Mouse (Mus musculus) spleen, adult 18-20 months (tissue): Measurements from ENCODE around the gene Shbg.
A peak's percentile ranks its signal among the peaks of the same experiment; 100 is the strongest.

Experiments used
- DNase-seq, 2 experiments: peaks; one replicate each; pipeline ENCODE4 v3.0.0; 2022; ENCODE audit warnings: mixed read lengths in 2 of 2

Shbg gene

DNA sequence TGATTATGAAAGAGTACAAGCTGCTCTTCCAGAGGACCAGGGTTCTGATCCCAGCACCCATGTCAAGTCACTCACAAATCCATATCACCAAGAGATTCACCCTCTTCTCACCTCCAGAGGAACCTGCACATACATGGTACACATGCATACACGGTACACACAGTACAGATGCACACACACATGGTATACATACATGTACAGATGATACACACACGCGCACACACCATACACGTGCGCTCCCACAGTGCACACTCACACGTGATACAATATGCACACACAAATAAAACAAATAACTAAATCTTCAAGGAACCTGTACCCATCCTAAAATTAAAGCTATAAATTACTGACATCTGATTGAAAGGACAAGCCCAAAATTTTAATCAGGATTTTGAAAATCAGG, 22.9 kb downstream of the Shbg start:
- DNase-seq: no peak

DNA sequence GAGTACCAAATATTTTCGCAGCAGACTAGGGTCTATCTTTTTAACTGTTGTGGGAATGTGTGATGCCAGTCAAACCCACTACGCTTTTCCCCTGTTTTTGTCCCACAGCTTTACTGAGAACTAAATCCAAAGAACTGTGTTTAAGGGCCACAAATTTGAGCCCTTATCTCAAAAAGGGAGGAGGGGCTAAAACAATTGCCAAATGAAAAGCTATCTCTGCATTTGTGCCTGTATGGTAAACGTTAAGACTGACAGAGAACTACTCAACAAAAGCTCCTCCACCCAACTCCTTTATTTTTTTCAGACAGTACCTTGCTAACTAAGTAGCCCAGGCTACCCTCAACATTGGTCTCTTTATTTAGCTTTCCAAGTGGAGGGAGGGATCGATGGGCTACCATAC, 24.9 kb downstream of the Shbg start:
- no peak for DNase-seq

DNA sequence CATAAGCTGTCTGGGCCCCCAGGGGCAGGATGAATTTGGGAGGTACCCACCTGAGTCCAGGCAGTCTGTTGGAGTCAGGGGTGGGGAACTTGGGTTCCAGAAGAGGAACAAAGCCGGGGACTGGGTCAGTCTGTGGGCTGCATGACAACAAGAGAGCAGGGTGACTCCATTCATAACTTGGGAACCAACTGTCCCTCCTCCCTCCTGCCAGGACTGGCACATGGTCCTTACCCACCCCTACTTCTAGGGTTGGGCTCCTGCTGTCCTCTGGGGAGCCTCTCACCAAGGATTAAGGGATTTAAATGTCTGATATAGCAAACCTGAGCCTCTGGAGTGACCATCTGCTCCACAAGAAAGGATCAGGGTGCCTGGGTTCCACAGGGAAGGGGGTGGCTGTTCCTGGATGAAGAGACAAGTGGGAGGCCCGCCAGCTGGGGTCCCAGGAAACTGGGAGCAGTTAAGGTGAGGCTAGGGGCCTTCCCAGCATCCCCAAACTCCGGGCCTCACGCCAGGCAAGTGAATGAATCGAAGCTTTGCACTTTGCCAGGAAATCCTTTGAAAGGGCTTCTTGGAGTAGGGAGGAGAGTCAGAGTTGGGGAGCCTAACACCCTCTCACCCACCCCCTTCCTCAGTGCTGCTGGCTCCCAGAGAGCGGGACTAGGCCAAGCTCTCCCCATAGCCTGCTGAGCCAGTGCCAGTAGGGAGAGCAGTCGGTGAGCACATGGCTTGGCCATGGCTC, 25.6 kb downstream of the Shbg start:
- DNase-seq: no peak

DNA sequence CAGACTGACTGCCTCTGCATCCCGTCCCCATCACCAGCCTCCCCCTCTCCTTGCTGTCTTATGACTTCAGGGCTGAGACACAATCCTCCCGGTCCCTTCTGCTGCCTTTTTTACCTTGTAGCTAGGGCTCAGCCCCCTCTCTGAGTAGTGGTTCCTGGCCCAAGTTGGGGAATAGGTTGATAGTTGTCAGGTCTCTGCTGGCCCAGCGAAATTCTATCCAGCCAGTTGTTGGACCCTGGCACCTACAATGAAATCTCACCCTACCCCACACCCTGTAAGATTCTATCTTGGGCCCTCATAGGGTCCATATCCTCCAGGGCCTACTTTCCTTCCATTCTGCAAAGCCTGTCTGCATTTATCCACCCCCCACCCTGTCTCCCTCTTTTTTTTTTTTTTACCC, 26.3 kb downstream of the Shbg start:
- no peak for DNase-seq

DNA sequence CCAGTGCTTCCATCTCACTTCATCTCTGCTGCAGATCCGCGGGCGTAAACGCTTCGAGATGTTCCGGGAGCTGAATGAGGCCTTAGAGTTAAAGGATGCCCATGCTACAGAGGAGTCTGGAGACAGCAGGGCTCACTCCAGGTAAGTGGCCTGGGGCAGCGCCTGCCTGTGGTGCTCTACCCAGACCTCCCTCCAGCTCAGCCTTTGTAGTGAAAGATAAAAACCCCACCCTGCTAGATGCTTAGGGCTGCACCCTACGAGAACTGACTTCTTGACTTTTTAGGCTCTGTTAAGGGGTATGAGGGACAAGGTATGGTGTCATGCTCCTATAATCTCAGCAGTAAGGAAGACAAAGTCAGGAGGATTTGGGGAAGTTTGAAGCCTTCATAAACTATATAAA, 27.1 kb downstream of the Shbg start:
- no peak for DNase-seq

DNA sequence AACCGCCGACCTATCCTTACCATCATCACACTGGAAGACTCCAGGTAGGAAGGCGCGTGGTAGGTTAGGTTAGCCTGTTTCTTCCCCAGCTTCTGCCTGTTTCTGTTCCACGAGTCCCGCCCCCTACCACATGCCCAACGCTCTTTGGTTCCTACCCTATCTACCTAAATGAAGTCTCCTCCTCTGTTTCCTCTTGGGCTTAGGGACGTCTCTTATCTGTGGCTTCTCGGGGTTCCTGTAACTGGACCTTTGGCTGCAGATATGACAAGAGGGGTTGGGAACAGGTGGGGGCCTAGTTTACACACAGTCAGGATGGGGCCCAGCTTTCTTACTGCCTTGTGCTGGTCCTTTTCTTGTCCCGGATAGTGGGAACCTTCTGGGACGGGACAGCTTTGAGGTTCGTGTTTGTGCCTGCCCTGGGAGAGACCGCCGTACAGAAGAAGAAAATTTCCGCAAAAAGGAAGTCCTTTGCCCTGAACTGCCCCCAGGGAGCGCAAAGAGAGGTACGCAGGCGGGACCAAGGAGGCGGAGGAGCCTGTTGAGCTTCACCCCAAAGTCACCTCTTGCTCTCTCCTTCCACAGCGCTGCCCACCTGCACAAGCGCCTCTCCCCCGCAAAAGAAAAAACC, 28.4 kb downstream of the Shbg start:
- DNase-seq: no peak

DNA sequence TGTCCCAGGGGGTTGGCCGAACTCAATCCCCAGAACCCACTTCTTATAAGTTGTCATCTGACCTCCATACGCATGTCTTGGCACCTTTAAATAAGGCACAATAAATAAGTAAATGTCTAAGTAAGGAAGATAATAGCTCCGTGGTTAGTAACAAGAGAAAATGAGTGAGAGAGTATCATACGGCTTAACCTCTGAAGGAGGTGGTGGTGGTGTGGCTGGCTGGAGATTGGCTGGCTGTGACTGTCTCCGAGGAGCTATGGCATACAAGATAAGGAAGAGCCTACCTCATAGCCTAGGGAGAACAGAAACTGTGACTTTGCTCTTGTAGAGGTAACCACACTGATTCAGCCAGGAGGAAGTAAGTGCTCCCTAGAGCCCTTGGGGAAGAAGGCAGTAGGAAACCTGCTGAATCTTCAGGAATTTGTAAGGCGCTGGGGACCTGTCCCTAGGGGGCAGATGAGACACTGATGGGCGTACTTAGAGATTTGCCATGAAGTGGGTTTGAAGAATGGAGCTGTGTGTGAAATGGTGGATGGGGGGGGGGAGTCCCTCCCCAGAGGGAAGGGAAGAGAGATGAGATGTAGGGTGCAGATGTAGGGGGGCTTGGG, 31.9 kb downstream of the Shbg start:
- no peak for DNase-seq

DNA sequence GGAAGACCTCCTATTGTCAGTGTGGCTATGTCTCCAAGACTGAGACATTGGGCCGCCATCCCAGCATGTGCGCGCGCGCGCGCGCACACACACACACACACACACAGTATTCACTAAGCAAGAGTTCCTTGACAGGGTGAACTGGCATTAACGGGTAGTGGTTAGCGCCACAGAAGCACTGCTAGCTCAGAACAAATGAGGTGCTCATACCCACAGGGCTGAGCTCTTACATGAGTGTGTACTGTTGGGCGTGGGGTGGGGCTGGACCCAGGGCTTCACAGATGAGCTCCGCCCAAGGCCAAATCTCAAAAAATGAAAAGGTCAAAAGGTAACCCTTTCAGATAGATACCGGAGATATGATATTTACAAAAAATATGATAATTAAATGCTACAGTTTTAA, 32.8 kb downstream of the Shbg start:
- DNase-seq: no peak

DNA sequence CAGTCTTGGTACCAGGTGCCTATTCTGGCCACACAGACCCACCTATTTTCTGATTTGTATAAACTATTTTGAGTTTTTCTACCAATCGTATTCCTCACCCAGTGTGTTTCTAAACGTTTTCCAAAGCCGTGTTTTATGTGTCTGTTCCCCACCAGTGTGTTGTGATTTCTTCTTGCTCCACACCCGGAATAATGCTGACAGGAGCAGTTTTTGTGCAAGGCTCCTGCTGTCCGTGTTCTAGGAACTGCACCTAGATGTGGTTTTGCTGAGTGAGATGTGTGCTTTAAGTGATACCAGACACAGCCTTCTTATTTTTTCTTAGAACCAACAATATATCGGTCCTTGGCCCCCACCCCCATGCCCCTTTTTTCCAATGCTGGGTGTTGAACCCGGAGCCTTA, 33.7 kb downstream of the Shbg start:
- DNase-seq: no peak

DNA sequence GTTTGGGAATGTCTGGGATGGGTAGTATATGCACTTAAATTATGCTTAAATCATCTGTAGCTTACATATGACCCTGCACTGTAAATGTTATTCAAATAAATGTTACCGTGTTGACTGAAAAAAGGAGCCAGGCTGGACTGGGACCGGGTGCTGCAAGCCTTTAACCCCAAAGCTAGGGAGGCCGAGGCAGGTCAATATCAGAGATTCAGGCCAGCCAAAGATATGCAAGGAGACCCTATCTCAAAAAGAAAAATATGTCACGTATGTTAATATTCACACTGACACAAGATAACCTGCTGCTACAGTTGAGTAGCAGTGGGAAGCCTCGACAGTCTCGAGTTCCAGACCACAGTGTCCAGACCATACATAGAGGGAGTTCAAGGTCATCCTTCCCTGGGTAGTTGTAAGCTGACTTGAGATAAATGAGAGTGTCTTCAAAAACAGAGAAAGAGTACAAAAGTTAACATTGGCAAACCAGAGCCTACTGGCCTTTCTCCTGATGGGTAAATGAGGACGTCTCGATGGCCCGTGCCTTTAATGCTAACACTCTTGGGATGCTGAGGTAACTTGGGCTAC, 35.4 kb downstream of the Shbg start:
- DNase-seq: no peak

DNA sequence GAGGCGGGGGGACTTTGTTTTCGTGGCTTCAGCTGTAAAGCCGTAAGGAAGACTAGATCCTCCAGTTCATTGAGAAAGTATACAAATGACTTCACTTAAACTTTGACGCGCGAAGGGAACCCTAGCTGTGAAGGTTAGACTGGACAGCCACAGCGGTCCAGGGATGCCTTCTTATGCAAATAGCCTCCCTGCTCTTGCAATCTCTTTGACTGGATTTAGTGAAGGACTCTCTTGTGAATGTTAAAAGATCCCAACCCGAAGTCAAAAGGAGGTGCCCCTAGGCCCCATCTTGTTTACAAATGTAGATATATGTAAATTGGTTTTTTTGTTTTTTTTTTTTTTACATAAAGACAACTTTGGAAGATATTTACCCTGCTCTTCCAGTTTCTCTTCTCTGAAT, 35.9 kb downstream of the Shbg start:
- DNase-seq: no peak

DNA sequence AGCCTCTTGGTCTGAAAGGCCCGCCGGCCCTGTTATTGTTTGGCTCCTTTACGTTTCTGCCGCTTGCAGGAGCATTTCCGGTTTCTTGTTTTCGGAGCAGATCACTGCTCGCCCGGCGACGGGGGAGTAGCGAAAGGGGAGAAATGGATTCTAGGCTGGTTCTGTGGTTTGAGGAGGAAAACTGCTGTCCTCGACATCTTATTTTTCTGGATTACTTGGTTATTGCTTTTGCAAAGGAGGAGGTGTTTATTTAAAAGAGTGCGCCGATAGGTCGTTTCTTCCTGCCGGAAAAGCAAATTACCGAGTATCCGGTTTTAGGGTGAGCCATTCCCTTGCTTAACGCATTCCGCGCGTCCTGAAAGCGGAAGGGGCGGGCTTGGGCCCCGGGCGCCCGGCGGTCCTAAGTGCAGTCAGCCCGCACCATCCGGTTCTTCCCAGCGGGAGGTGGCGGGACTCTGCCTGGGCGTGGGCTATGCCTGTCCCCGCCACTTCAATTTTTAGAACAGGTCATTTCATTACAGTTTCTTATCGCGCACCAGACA, 36.5 kb downstream of the Shbg start:
- peak; percentile 75 to 77 for DNase-seq

DNA sequence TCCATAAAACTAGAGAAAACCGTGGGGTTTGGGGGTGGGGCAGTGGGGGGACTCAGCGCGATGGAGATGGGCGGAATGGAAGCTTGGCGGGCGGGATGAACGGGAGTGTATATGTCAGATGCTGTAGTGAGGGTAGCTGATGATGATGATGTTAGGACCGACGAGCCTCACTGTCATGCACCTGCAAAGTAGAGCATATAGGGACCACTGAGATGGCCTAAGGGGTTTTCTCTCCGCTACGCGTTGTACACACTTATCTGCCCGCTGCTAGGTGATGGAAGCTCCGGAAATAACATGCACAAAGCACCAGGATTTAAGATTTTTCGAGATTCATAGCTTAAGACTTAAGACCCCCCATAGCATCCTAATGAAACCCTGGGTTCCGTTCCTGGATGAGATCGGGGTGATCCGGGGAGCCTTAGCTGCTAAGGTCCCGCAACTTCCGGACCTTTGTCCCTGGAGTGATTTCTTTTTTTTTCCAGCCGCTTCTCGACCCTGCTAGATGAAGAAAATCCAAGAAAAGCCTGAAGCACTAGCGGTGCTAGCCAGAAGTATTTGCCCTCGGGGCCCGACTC, 37.0 kb downstream of the Shbg start:
- no peak for DNase-seq

DNA sequence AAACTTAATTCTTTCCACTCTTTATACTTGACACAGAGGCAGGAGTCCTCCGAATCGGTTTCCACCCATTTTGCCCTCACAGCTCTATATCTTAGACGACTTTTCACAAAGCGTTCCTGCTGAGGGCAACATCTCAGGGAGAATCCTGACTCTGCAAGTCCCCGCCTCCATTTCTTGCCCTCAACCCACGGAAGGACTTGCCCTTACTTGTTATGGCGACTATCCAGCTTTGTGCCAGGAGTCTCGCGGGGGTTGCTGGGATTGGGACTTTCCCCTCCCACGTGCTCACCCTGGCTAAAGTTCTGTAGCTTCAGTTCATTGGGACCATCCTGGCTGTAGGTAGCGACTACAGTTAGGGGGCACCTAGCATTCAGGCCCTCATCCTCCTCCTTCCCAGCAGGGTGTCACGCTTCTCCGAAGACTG, 37.6 kb downstream of the Shbg start, which contains the start of the genes Wrap53 and Trp53:
Gene Wrap53 (minus strand): TSS at position 165 of the 424 bp plus-strand sequence.
Gene Trp53 (plus strand): TSS at position 269 of the 424 bp plus-strand sequence.
- peak; percentile 85 to 92 for DNase-seq

DNA sequence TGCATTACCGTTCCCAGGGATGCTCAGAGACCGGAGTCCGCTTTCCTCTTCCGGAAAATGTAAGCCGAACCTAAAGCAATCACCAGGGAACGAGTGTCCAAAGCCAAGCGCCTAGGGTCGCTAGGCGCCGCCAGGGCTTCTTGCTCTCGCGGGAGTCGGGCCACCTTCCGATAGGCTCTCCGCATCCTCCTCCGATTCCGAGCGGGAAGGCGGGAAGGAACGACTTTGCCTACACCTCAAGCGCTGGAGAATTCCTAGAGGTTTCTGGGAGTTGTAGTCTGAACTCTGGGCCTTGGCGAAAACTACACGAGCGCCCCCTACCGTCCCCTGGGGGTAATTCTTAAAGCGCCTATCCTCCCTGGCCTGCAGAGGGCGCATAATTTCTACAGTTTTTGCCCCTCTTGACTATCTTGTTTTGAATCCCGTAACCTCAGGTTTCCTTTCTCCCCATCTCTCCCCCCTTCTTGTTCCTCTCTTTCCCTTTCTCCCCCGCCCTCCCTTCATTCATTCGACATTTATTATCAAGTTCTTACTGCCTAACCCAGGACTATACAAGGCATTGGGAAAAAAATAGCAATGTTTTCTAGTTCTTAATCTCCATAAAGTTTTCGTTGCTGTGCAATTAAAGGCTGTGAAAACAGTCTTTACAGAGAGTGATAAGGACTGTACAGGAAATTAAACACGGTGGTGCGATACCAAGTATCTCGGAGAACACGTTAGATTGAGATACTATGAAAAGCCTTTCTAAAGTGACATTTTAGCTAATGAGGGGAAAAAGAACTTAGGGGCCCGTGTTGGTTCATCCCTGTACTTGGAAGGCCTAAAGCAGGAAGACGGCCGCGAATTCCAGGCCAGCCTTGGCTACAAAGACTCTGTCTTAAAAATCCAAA, 38.3 kb downstream of the Shbg start:
- peak; percentile 85 to 97 for DNase-seq

DNA sequence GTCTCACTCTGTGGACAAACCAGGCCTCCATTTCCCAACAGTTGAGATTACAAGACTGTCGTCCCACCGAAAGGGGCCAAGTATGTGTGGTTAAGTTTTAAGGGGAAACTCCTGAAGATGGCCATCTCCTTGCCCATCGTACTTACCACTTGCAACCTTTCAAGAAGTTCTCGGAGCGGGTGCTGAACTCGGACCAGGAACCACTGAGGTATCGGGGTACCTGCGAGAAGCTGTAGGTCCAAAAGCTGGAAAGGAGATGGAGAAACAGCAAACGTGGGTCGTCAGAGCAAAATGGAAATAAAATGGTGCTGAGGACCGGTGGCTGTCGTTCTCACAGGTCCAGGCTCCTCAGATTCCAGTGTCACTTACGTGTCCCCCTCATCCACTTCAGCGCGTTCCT, 39.4 kb downstream of the Shbg start:
- DNase-seq: no peak

DNA sequence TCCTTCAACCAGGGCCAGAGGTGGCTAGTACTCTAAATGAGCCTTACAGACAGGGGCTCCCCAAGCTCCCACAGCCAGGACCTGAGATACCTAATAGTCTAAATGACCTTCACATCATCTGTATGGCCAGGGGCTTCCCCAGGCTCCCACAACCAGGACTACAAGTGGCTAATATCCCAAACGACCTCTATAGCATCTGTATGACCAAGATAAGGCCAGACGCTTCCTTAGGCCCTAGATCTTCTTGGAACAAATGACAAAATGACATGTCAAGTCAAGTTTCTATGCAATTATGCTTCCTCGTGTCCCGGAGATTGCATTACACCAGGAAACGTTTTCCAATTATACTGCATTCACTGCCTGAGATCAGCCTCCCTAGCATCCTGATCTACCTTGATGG, 41.4 kb downstream of the Shbg start:
- no peak for DNase-seq

DNA sequence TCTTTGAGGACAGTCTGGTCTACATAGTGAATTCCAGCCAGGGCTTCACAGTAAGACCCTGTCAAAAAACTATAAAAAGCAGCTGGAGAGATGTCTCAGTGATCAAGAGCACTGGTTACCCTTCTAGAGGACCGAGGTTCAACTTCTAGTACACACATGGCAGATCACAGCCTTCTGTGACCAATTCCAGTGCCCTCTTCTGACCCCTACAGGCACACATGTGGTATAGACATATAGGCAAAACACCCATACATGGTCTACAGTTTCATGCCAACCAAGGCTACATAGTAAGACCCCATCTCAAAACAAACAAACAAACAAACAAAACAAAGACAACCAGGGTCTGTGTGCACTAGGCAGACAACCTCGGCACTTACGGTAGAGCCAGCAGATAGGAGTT, 42.5 kb downstream of the Shbg start:
- no peak for DNase-seq

DNA sequence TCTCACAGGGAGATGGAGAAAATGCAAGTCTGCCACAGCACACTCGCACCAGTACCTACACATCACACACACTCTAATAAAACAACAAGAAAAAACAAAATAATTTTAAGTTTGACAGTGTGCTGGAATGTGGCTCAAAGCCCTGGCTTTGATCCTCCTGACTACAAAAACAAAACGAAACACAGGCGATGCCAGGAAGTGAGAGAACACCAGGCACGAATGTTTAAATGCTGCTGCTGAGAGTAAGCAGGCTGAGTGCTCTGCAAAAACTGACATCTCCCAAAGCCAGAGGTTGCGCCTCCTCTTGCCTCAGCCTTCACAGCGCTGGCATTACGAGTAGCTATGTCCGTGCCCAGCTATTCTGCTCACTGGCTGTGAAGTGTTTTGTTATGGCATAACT, 52.6 kb downstream of the Shbg start:
- DNase-seq: no peak
